Mouse (Mus musculus) stomach, postnatal 0 days (tissue): ENCODE measurements around the gene P2ry4.

Source experiments
- CTCF ChIP-seq: IDR thresholded peaks from 2 replicates; pipeline ENCODE4 v1.5.1; 2016; ENCODE audit warnings: antibody characterized with exemption, low read depth, mild to moderate bottlenecking, moderate library complexity
- EP300 ChIP-seq: optimal IDR thresholded peaks from 2 replicates; pipeline ENCODE3; 2016; ENCODE audit warnings: antibody characterized with exemption

GRCm38 (mm10) chrX:100638477-100638876, 43.8 kb upstream of the P2ry4 start:
- TF ChIP-seq CTCF, result no peak
- TF ChIP-seq EP300, result no peak
